In genomic region chr9:34967772-34968171, GRCm38 (mm10) we compare ENCODE assay signal across 18 mouse cellular contexts.
"Had no signal": no experiment of that assay in that cellular context is flagged by ENCODE, and none has a peak within 500 bp of the region (broad histone marks: within the 10 kb centered on the region; RNA-seq: fewer than 3 reads in every experiment).

No protein-coding gene starts in this region.

- H3K9ac ChIP-seq: limb, embryonic 12.5 days; liver, embryonic 13.5 days; liver, postnatal 0 days; neural tube, embryonic 15.5 days; stomach, embryonic 15.5 days had no signal

- H3K4me2 ChIP-seq: limb, embryonic 12.5 days; liver, embryonic 13.5 days; neural tube, embryonic 15.5 days; stomach, embryonic 15.5 days had no signal

- H3K9me3 ChIP-seq: limb, embryonic 12.5 days; liver, embryonic 13.5 days; megakaryocyte, embryonic 14.5 days; neural tube, embryonic 15.5 days; stomach, embryonic 15.5 days had no signal

- H3K36me3 ChIP-seq: limb, embryonic 12.5 days; liver, embryonic 13.5 days; neural tube, embryonic 15.5 days; stomach, embryonic 15.5 days had no signal

- ATAC-seq: liver, postnatal 0 days had no signal

- H3K27ac ChIP-seq: kidney, postnatal 0 days; layer of hippocampus, adult 2 months; limb, embryonic 12.5 days; liver, embryonic 13.5 days; macrophage; neural tube, embryonic 15.5 days; stomach, embryonic 15.5 days had no signal

- H3K4me3 ChIP-seq: layer of hippocampus, adult 2 months; limb, embryonic 12.5 days; liver, embryonic 13.5 days; megakaryocyte, embryonic 14.5 days; myocyte; neural tube, embryonic 15.5 days; stomach, embryonic 15.5 days had no signal

- H3K4me1 ChIP-seq: liver, embryonic 13.5 days; megakaryocyte, embryonic 14.5 days; stomach, embryonic 15.5 days had no signal

- H3K27me3 ChIP-seq: limb, embryonic 12.5 days; liver, embryonic 13.5 days; neural tube, embryonic 15.5 days; stomach, embryonic 15.5 days had no signal

- DNase-seq: kidney, adult 18-20 months; kidney, postnatal 4 days; liver; liver, embryonic 13.5 days; liver, postnatal 0 days; lung, postnatal 14 days; midbrain, embryonic 14.5 days; right cerebral cortex, postnatal 4 days; spleen, adult 18-20 months; thymus, postnatal 4 days had no signal
